Comparison of ENCODE assay signal across 12 mouse cellular contexts in the genomic region with DNA sequence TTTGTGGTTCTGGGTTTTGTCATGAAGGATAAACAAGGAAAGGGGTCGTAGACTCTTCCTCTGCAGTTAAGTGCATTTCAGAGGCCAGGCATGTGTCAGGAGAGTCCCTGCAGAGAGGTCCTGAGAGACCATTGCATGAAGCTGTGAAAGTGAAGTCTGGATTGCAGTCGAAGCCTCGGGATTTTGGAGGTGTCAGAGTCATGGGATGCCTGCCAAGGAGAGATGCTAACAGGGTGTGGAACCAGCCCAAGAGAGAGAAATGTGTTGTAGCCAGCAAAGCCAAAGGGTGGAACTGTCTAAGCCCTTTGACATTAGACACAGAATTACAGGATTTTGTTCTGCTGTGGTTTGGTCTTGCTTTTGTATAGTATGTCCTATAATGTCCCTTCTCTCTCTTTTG.
DNase-seq lines count a peak whose midpoint lies in the region.
"Had no signal": no experiment of that assay in that cellular context is flagged by ENCODE, and none has a peak within 500 bp of the region (broad histone marks: within the 10 kb centered on the region; RNA-seq: fewer than 3 reads in every experiment).

No protein-coding gene starts in this region.

- intact Hi-C loops in heart, postnatal 36 days (cut with DNase I) = no loop called here

- DNase-seq in adrenal gland, postnatal 14 days = peak; percentile 4
- no peak for DNase-seq in adrenal gland, postnatal 25 days
- DNase-seq in 3134 (ENCODE audit: extremely low read depth, insufficient read length, low spot score) = peak; percentile 21
- peak; percentile 46 for DNase-seq in cerebellum, adult 11 months
- DNase-seq in cerebellum, postnatal 14 days = peak; percentile 82 to 86
- DNase-seq in right cerebral cortex, postnatal 14 days = no peak
- no peak for DNase-seq in heart, postnatal 36 days
- no peak for DNase-seq in ovary, postnatal 36 days (ENCODE audit: low spot score)
- DNase-seq: heart, postnatal 10 days; kidney, adult 11 months; liver, embryonic 13.5 days; thymus, adult 2 months had no signal

Comparison
In these comparisons a context has a peak if more than half of its experiments do, and no peak if none do; other contexts are left out.
1. DNase-seq: peak in adrenal gland, postnatal 14 days (single experiment), 3134 (single experiment), cerebellum, adult 11 months (single experiment) and cerebellum, postnatal 14 days (2 of 2); none in adrenal gland, postnatal 25 days (single experiment), right cerebral cortex, postnatal 14 days (single experiment), heart, postnatal 36 days (0 of 2) and ovary, postnatal 36 days (single experiment).